Mouse (Mus musculus) kidney, embryonic 15.5 days (tissue): ENCODE data around the gene Pigk. TPM values are rescaled to one million over a fixed set of nuclear protein-coding genes. Genes with fewer than 3 reads are reported as not detected.

Experiments
- ATAC-seq: fragments of 200-750 bp; cut with Nextera tagmentation; replicated peaks from 2 replicates; pipeline ENCODE4 v1.8.0; 2017; ENCODE audit warnings: moderate TSS enrichment; ENCODE audit not compliant: low FRiP score
- H3K27ac ChIP-seq: fragments of 300-500 bp; sonication (generic); 2 replicates; pipeline ENCODE4 v1.5.1; 2015; ENCODE audit warnings: mild to moderate bottlenecking, inconsistent platforms
- H3K27me3 ChIP-seq: fragments of 300-500 bp; sonication (generic); 2 replicates; pipeline ENCODE4 v1.6.1; 2015; ENCODE audit warnings: inconsistent platforms
- H3K36me3 ChIP-seq: fragments of 300-500 bp; sonication (generic); 2 replicates; pipeline ENCODE4 v1.6.1; 2015; ENCODE audit warnings: inconsistent platforms
- H3K4me1 ChIP-seq: fragments of 300-500 bp; sonication (generic); 2 replicates; pipeline ENCODE4 v1.6.1; 2015; ENCODE audit warnings: inconsistent platforms
- H3K4me2 ChIP-seq: fragments of 300-500 bp; sonication (generic); 2 replicates; pipeline ENCODE4 v1.6.1; 2015; ENCODE audit warnings: moderate library complexity, mild to moderate bottlenecking, inconsistent platforms
- H3K4me3 ChIP-seq: fragments of 300-500 bp; sonication (generic); replicated peaks from 2 replicates; pipeline ENCODE4 v1.5.1; 2015; ENCODE audit warnings: mild to moderate bottlenecking, inconsistent platforms
- H3K9ac ChIP-seq: fragments of 300-500 bp; sonication (generic); 2 replicates; pipeline ENCODE4 v1.6.1; 2015; ENCODE audit warnings: mild to moderate bottlenecking, inconsistent platforms
- H3K9me3 ChIP-seq: fragments of 300-500 bp; sonication (generic); replicated peaks from 2 replicates; pipeline ENCODE4 v1.6.1; 2016; ENCODE audit warnings: inconsistent platforms
- WGBS: fragments of 180-500 bp; shearing (Covaris S2); methylation state at CpG from one replicate; pipeline ENCODE4 v1.1.7; 2015; ENCODE audit warnings: mixed read lengths; 5-methylcytosine and 5-hydroxymethylcytosine counted together
- polyA plus RNA-seq: library from polyadenylated mRNA; unstranded; fragments of >200 nt; fragmentation: Nextera tagmentation; extraction: Ambion mirVana; gene quantifications from 2 replicates; pipeline ENCODE4 v1.2.1, GENCODE M21; 2015

Pigk gene
- polyA plus RNA-seq, 1 experiment from 2014 or later = 42.2 TPM

DNA sequence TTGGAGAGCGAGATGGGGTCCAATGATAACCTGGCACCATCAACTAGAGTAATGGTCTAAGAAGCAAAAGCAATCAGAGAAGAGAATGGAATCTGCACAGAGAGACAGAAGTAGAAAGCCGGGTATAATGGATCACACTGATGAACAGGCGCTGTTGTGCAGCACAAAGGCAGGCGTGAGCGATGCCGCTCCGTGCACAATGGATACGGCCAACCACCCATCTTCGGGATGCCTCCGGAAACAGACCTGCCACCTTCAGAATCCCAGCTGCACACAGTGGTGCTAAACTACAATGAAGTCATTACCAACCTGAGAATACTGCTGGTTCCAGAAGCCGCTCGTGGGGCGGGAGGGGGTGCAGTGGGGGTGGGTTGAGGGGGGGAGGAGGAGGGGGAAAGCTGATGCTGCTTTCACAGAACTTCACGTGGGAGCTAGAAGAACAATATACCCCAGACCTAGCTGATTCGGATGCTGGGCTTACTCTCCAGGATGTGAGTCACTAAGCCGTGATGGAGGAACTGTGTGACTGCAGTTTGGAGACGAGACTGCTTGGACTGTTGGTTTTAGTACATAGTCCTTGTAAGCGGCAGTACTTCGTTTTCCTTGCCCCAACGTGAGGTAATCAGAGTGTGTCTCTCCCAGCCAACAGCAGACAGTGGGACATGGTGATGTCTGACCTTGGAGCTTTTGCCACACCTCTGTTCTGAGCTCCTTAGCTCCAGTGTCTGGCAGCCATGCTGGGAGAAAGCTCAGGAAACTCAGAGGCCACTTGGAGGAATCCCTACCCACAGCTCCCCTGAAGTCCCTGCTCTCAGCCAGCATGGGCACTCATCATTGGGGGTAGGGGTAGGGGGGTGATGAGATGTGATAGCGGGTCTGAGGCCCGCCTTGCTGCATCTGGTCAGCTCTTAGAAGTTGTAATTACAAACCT is 152.4 kb downstream of the Pigk start:
- no peak overlapping the region for H3K9ac ChIP-seq
- H3K27ac ChIP-seq = no peak overlapping the region
- no peaks in the 10 kb centered on the region for H3K27me3 ChIP-seq
- no peak overlapping the region for H3K4me3 ChIP-seq
- H3K4me1 ChIP-seq = 0 out of 2 replicates have a peak, but pooled peaks cover 3% of the 10 kb centered on the region
- no peaks in the 10 kb centered on the region for H3K9me3 ChIP-seq
- H3K4me2 ChIP-seq = no peak overlapping the region
- no peaks in the 10 kb centered on the region for H3K36me3 ChIP-seq
- ATAC-seq = no peak
- 75% methylated on average over 22 of the region's 22 CpGs for WGBS

DNA sequence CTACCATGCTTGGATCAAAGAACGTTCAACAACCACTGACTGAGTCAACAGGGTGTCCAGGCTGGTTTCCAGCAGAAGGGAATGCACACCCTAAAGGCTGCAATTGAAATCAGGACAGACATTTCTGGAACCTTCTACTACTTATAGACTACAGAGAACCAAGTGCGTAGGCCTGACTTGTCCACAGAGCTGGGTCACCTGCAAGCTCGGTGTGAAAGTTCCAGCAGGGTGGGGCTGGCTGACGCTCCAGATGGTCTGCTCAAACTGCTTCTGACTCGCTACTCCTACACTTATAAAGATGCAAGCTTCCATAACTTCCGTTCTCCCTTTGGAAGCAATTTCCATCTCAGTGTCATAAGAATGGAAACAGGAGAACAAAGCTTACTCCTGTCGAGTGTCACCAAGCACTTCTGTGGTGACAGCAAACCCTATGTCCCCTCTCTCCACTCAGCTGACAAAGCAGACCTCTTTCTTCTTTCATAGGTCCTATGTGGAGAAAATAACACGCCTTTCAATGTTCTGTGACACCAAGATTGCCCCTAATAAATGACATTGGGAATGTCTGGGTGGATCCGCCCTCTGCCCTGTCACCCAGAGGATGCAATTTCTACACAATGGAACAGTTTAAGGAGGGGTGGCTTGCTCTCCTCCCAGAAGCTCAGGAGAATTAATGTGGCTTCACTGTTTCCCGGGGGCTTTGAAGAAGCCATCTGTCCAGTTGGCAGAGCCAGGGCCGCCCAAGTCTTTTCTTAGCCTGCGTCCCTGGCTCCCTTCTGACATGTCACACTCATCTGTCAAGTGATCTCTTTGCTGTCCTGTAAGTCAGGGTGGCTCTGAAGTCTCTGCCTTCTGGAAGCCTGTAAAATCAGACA is 154.0 kb downstream of the Pigk start:
- no peaks in the 10 kb centered on the region for H3K9me3 ChIP-seq
- no peak overlapping the region for H3K9ac ChIP-seq
- H3K27me3 ChIP-seq = no peaks in the 10 kb centered on the region
- no peak for ATAC-seq
- H3K27ac ChIP-seq = no peak overlapping the region
- H3K36me3 ChIP-seq = no peaks in the 10 kb centered on the region
- peaks cover 8% of the 10 kb centered on the region; the same call in 1 of the 2 replicates for H3K4me1 ChIP-seq
- H3K4me2 ChIP-seq = no peak overlapping the region
- no peak overlapping the region for H3K4me3 ChIP-seq
- WGBS = 53% methylated on average over 12 of the region's 12 CpGs

DNA sequence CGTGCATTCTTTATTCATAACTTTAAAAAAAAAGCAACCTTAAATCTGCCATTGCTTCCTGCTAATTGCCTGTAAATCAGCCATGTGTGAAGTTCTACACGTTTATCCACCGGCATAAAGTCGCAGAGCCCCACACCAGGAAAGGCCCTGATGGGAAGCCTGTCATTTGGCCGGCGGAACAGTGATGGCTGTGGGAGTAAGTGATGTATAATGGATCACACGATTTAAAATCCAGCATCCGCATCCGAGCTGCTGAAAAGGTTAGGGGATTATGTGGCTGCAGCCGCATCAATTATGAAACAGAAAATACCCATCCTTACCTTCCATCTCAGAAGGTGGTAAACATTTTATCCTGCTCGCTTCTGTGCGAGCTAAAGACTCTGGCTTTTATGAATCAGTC is 158.2 kb downstream of the Pigk start:
- H3K27ac ChIP-seq = no peak overlapping the region
- no peaks in the 10 kb centered on the region for H3K36me3 ChIP-seq
- 40% methylated on average over 12 of the region's 12 CpGs for WGBS
- no peak for ATAC-seq
- H3K9ac ChIP-seq = no peak overlapping the region
- H3K27me3 ChIP-seq = no peaks in the 10 kb centered on the region
- H3K4me3 ChIP-seq = no peak overlapping the region
- H3K4me2 ChIP-seq = no peak overlapping the region
- H3K4me1 ChIP-seq = peaks cover 8% of the 10 kb centered on the region; the same call in 1 of the 2 replicates
- no peaks in the 10 kb centered on the region for H3K9me3 ChIP-seq

DNA sequence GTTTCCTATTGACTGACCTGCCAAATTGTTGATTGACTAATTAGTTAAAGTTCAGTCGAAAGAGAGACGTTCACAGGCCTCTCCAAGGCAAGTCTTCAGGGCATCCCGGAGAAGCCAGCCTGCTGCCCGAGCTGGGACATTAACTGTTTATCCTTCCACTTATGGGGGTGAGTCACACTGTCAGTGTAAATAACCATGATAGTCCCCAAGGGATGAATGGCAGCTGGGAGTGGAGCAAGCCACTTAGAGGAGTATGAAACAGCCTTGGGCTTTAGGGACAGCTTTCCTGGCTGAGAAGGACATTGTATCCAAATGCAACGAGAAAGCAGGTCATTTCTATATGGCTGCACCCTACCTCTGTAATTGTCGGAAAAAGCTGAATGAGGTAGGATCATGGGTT is 158.7 kb downstream of the Pigk start:
- no peak overlapping the region for H3K27ac ChIP-seq
- no peaks in the 10 kb centered on the region for H3K27me3 ChIP-seq
- H3K4me3 ChIP-seq = no peak overlapping the region
- 47% methylated on average over 6 of the region's 6 CpGs for WGBS
- H3K9me3 ChIP-seq = no peaks in the 10 kb centered on the region
- no peak for ATAC-seq
- H3K4me1 ChIP-seq = peaks cover 8% of the 10 kb centered on the region; the same call in 1 of the 2 replicates
- H3K4me2 ChIP-seq = no peak overlapping the region
- H3K9ac ChIP-seq = no peak overlapping the region
- no peaks in the 10 kb centered on the region for H3K36me3 ChIP-seq

DNA sequence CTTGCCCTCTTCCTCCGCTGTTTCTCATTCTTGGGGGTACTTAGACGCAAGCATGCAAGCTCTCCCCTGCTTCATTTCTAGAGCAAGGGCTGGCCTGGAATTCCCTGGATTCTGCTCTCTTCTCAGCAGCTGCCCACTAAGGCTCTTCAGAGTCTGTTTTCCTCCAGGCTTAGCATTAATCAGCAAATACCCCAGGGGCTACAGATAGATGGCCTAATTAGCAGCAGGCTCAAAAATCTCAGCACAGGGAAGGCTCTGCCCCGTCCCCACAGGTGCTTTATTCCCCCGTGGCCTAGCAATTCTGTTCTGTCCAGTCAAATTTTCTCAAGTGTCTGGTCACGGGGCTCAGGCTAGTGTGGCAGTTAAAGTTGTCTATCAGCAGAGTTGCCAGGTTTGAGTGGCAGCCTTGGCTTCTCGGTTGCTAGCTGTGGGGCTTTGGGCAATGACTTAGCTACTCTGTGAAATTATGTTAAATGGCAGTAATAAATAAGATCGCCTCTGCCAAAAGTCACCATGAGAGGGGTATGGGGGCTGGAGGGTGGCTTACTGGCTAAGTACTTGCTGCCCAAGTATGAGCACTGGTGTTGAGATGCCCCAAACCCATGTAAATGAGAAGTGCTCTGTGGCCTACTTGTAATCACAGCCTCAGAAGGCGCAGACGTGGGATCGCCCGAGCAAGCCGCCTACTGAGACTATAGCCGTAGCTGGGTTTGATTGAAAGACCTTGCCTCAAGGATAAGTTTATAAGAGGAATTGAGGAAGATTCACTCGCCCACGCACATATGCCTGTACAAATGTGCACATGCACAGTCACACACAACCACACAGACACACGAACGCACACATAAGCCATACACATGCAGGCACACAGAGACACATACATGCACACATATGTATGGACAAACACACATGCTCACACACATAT is 160.8 kb downstream of the Pigk start:
- 89% methylated on average over 17 of the region's 17 CpGs for WGBS
- ATAC-seq = no peak

DNA sequence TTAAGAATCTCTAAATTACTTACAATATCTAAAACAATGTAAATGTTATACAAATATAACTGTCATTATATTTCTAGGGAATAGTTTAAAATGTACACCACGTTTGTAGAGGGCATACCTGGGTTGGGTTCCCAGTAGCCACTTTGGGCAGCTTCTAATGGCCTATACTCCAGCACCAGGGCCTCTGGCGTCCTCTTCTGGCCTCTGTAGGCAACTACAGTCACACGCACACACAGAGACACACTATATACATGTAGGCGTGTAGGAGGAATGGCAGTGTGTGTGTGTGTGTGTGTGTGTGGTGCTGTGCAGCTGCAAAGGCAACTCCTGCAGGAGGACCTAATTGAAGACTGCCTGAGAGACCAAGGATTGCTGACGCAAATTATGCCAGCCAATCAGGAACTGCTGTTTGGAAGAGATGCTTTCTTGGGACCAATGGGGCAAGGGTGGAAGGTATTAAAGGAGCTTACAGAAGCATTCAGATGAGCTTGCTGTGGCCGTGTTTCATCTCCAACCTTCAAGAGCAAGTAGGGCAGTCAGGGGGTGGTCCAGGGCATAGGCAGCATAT is 161.9 kb downstream of the Pigk start:
- H3K9me3 ChIP-seq = no peaks in the 10 kb centered on the region
- 83% methylated on average over 6 of the region's 6 CpGs for WGBS
- H3K4me3 ChIP-seq = no peak overlapping the region
- no peaks in the 10 kb centered on the region for H3K36me3 ChIP-seq
- peaks cover 10% of the 10 kb centered on the region for H3K4me1 ChIP-seq
- no peak overlapping the region for H3K27ac ChIP-seq
- no peaks in the 10 kb centered on the region for H3K27me3 ChIP-seq
- no peak overlapping the region for H3K4me2 ChIP-seq
- ATAC-seq = no peak
- H3K9ac ChIP-seq = no peak overlapping the region

More for the DNA sequence above, 160.8 kb downstream of the Pigk start:
- Histone ChIP-seq H3K27ac (no peak overlapping the region), H3K9me3 (no peaks in the 10 kb centered on the region), H3K4me1 (peaks cover 8% of the 10 kb centered on the region), H3K4me2 (no peak overlapping the region), H3K36me3 (no peaks in the 10 kb centered on the region), H3K27me3 (no peaks in the 10 kb centered on the region), H3K4me3 (no peak overlapping the region), H3K9ac (no peak overlapping the region)

DNA sequence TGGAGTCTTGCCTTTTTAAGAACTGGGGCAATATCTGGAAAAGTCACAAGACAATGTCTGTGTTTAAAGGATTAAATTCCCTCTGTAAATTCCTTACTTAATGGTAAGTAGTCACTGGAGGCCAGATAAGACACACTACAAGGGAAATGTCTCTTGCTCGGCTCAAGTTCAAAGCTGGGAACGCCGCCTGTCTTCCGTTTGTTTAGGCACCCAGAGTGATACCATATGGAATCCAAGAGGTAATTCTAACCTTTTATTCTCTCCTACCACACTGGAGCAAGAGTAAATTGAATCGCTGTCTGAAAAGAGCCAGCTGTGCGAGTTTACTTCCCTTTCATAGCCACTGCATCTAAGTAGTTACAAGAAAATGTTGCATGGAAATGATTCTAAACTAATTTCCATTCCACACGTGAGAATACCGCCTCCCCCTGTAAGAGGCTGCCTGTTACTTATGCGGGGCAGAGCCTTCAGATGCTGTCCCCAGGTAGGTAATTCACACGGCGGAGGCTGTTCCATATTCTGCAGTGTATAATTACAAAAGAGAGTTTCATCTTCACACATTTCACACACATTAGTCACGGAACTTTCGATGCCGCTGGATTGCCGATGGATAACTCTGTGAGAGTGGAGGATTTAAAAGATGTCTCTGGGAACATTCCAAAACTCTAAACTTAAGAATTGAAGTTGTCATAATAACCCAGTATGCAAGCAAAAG is 166.4 kb downstream of the Pigk start:
- Histone ChIP-seq H3K27ac (peak overlapping the region; percentile 55), H3K36me3 (no peaks in the 10 kb centered on the region), H3K4me1 (peaks cover 14% of the 10 kb centered on the region), H3K9me3 (no peaks in the 10 kb centered on the region), H3K27me3 (no peaks in the 10 kb centered on the region), H3K4me3 (no peak overlapping the region), H3K4me2 (peak overlapping the region; percentile 13; the same call in 1 of the 2 replicates), H3K9ac (no peak overlapping the region)
- 28% methylated on average over 15 of the region's 15 CpGs for WGBS
- ATAC-seq = peak; percentile 86

DNA sequence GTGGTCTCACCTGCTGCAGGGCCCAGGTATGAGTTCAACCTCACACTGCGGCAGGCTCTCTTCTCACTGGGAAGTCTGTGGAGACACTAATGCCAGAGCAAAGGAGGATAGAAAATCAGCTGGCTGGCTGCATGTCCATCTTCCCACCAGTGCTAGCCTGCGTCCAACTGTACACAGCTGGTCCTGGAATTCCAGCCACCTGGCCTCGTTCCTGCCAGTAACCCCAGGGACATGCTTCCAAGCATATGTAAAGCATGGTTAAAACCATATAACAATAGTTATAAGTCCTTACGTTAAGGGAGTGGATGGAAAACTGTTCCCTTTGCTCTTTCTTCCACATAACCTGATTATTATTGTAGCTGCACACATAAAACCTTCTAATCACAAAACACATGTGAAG is 167.8 kb downstream of the Pigk start:
- Histone ChIP-seq H3K27me3 (no peaks in the 10 kb centered on the region), H3K27ac (no peak overlapping the region), H3K4me1 (peaks cover 14% of the 10 kb centered on the region), H3K36me3 (no peaks in the 10 kb centered on the region), H3K4me2 (no peak overlapping the region), H3K4me3 (no peak overlapping the region), H3K9me3 (no peaks in the 10 kb centered on the region), H3K9ac (no peak overlapping the region)
- 69% methylated on average over 4 of the region's 4 CpGs for WGBS
- no peak for ATAC-seq

DNA sequence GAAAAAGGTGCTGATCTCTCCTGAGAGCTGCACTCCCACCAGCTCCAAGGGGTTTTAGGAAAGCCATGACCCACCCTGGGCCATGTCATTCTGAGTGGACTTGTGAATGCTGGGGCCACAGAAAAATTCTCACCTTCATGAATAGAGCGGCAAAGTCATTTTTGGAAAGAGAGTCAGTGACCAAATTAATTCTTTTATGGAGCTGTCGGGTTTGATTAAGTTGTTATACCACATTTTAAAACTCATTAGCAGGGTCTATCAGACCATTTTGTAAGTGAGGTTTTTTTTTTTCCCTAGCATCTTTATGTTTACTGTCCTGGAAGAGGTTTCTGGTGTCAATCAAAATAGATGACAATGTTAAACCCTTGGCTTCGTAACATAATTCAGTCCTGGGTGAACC is 169.7 kb downstream of the Pigk start:
- WGBS = 77% methylated on average over 3 of the region's 3 CpGs
- Histone ChIP-seq H3K9me3 (no peaks in the 10 kb centered on the region), H3K27me3 (no peaks in the 10 kb centered on the region), H3K4me2 (no peak overlapping the region), H3K4me3 (no peak overlapping the region), H3K4me1 (peaks cover 14% of the 10 kb centered on the region), H3K27ac (no peak overlapping the region), H3K36me3 (no peaks in the 10 kb centered on the region), H3K9ac (no peak overlapping the region)
- no peak for ATAC-seq

DNA sequence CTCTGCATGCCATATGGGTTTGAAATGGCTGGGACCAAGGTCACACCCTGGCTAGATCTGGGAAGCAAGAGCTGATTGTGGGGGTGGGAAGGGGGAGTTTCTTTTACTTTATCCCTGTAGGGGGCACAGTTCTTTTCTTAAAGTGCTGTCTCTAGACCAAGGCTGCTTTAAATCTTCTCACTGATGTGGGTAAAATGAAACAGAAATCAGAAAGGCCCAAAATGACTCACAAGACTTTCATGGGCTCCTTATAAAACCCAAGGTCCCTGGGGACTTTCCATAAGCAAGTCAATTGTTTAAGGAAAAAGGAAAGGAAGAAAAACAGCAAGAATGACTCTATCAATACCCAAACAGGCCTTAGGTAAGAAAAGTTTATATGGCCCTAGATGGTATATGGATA is 172.8 kb downstream of the Pigk start:
- Histone ChIP-seq H3K27ac (no peak overlapping the region), H3K4me3 (no peak overlapping the region), H3K27me3 (no peaks in the 10 kb centered on the region), H3K9ac (no peak overlapping the region), H3K4me2 (no peak overlapping the region), H3K36me3 (no peaks in the 10 kb centered on the region), H3K4me1 (peaks cover 1% of the 10 kb centered on the region), H3K9me3 (no peaks in the 10 kb centered on the region)
- ATAC-seq = no peak

DNA sequence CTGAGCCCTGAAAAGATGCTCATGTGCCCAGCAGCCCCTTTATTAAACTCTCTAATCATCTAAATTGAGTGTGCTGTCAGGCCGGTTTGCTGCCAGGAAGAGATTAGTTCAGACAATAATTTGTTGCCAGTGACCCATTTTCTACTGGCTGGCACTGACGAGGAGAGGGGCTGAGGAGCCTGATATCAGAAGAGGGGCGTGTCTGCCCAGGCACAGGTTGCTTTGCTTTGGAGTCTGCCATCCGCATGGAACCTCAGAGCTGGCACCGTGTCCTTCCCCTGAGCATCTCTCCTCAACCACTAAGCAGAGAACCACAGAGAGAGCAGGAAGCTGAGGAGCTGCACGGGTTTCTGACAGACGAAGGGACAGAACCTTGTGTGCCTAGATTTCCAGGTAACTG is 174.2 kb downstream of the Pigk start:
- no peak overlapping the region for H3K4me2 ChIP-seq
- no peak for ATAC-seq
- H3K36me3 ChIP-seq = no peaks in the 10 kb centered on the region
- H3K9ac ChIP-seq = no peak overlapping the region
- H3K27me3 ChIP-seq = no peaks in the 10 kb centered on the region
- H3K27ac ChIP-seq = no peak overlapping the region
- H3K9me3 ChIP-seq = no peaks in the 10 kb centered on the region
- H3K4me3 ChIP-seq = no peak overlapping the region
- no peaks in the 10 kb centered on the region for H3K4me1 ChIP-seq
- WGBS = 78% methylated on average over 7 of the region's 7 CpGs
